Mouse (Mus musculus): Measurements from ENCODE around the gene Vdac1. TPM values are rescaled to one million over a fixed set of nuclear protein-coding genes. Genes with fewer than 3 reads are reported as not detected.
"Not testable (repeated sequence)": the region's sequence is repeated elsewhere in the genome, so short reads cannot be mapped to it uniquely, and the experiment has no call there.

The Vdac1 gene
- polyA plus RNA-seq, 1 experiment from 2014 or later: 153 TPM

- Histone ChIP-seq H3K4me2 (no peak overlapping the region), H3K4me3 (replicated peaks) (no peak overlapping the region), H3K9me3 (replicated peaks) (no peaks in the 10 kb centered on the region), H3K9ac (no peak overlapping the region), H3K27ac (no peak overlapping the region), H3K36me3 (peaks cover 45% of the 10 kb centered on the region), H3K27me3 (no peaks in the 10 kb centered on the region), H3K4me1 (replicated peaks) (peaks cover 40% of the 10 kb centered on the region)
- DNase-seq (peak; percentile 58), ATAC-seq (ENCODE audit: low read depth) (peak; percentile 35)
- WGBS (ENCODE audit: insufficient replicate concordance): 58% methylated on average over 6 of the region's 6 CpGs
Observed at GRCm38 (mm10) chr11:52374340-52374739, 13.7 kb downstream of the Vdac1 start.

- no peak for DNase-seq
Observed at GRCm38 (mm10) chr11:52377579-52377978, 16.9 kb downstream of the Vdac1 start.

GRCm38 (mm10) chr11:52379241-52379640 lies 18.6 kb downstream of the Vdac1 start:
- H3K27ac ChIP-seq: no peak overlapping the region
- no peaks in the 10 kb centered on the region for H3K4me1 ChIP-seq (replicated peaks)
- ATAC-seq (ENCODE audit: low read depth) (no peak), DNase-seq (no peak)
- 80% methylated on average over 3 of the region's 3 CpGs for WGBS (ENCODE audit: insufficient replicate concordance)
- no peak overlapping the region for H3K4me2 ChIP-seq
- H3K9ac ChIP-seq: no peak overlapping the region
- no peaks in the 10 kb centered on the region for H3K27me3 ChIP-seq
- H3K36me3 ChIP-seq: peaks cover 83% of the 10 kb centered on the region
- no peaks in the 10 kb centered on the region for H3K9me3 ChIP-seq (replicated peaks)
- no peak overlapping the region for H3K4me3 ChIP-seq (replicated peaks)

More at GRCm38 (mm10) chr11:52377579-52377978, 16.9 kb downstream of the Vdac1 start:
- WGBS (ENCODE audit: insufficient replicate concordance): 70% methylated on average over 4 of the region's 4 CpGs
- H3K9ac ChIP-seq: no peak overlapping the region
- H3K36me3 ChIP-seq: peaks cover 70% of the 10 kb centered on the region
- H3K4me3 ChIP-seq (replicated peaks): no peak overlapping the region
- H3K4me1 ChIP-seq (replicated peaks): peaks cover 11% of the 10 kb centered on the region
- no peak overlapping the region for H3K4me2 ChIP-seq
- no peak overlapping the region for H3K27ac ChIP-seq
- no peaks in the 10 kb centered on the region for H3K9me3 ChIP-seq (replicated peaks)
- no peaks in the 10 kb centered on the region for H3K27me3 ChIP-seq
- ATAC-seq (ENCODE audit: low read depth): no peak

- no peaks in the 10 kb centered on the region for H3K27me3 ChIP-seq
- H3K4me3 ChIP-seq (replicated peaks): no peak overlapping the region
- 85% methylated on average over 14 of the region's 14 CpGs for WGBS (ENCODE audit: insufficient replicate concordance)
- no peaks in the 10 kb centered on the region for H3K9me3 ChIP-seq (replicated peaks)
- H3K4me1 ChIP-seq (replicated peaks): no peaks in the 10 kb centered on the region
- no peak overlapping the region for H3K4me2 ChIP-seq
- peaks cover 88% of the 10 kb centered on the region for H3K36me3 ChIP-seq
- DNase-seq (no peak), ATAC-seq (ENCODE audit: low read depth) (no peak)
- H3K27ac ChIP-seq: no peak overlapping the region
- no peak overlapping the region for H3K9ac ChIP-seq
Observed at GRCm38 (mm10) chr11:52383741-52384140, 23.1 kb downstream of the Vdac1 start.

GRCm38 (mm10) chr11:52384667-52385066 lies 24.0 kb downstream of the Vdac1 start:
- Histone ChIP-seq H3K9ac (no peak overlapping the region), H3K27ac (no peak overlapping the region), H3K4me2 (no peak overlapping the region), H3K27me3 (no peaks in the 10 kb centered on the region), H3K4me3 (replicated peaks) (no peak overlapping the region), H3K9me3 (replicated peaks) (no peaks in the 10 kb centered on the region), H3K4me1 (replicated peaks) (no peaks in the 10 kb centered on the region), H3K36me3 (peaks cover 88% of the 10 kb centered on the region)
- ATAC-seq (ENCODE audit: low read depth) (no peak), DNase-seq (no peak)
- 50% methylated on average over 3 of the region's 3 CpGs for WGBS (ENCODE audit: insufficient replicate concordance)

GRCm38 (mm10) chr11:52386892-52387291 lies 26.2 kb downstream of the Vdac1 start:
- Histone ChIP-seq H3K4me1 (replicated peaks) (no peaks in the 10 kb centered on the region), H3K27me3 (no peaks in the 10 kb centered on the region), H3K9me3 (replicated peaks) (no peaks in the 10 kb centered on the region), H3K27ac (no peak overlapping the region), H3K9ac (no peak overlapping the region), H3K4me3 (replicated peaks) (no peak overlapping the region), H3K36me3 (peaks cover 83% of the 10 kb centered on the region), H3K4me2 (no peak overlapping the region)
- 83% methylated on average over 3 of the region's 3 CpGs for WGBS (ENCODE audit: insufficient replicate concordance)
- DNase-seq (no peak), ATAC-seq (ENCODE audit: low read depth) (no peak)

GRCm38 (mm10) chr11:52388150-52388549 lies 27.5 kb downstream of the Vdac1 start:
- 86% methylated on average over 12 of the region's 12 CpGs for WGBS (ENCODE audit: insufficient replicate concordance)
- H3K36me3 ChIP-seq: peaks cover 74% of the 10 kb centered on the region
- ATAC-seq (ENCODE audit: low read depth): no peak

GRCm38 (mm10) chr11:52388979-52389378 lies 28.3 kb downstream of the Vdac1 start:
- WGBS (ENCODE audit: insufficient replicate concordance): 77% methylated on average over 5 of the region's 5 CpGs
- H3K36me3 ChIP-seq: peaks cover 67% of the 10 kb centered on the region
- not testable (repeated sequence) for H3K27me3 ChIP-seq; H3K4me1 ChIP-seq (replicated peaks); H3K27ac ChIP-seq; DNase-seq; H3K9me3 ChIP-seq (replicated peaks); H3K4me3 ChIP-seq (replicated peaks); H3K4me2 ChIP-seq; H3K9ac ChIP-seq; ATAC-seq (ENCODE audit: low read depth)

More at GRCm38 (mm10) chr11:52388150-52388549, 27.5 kb downstream of the Vdac1 start:
- no peak overlapping the region for H3K27ac ChIP-seq
- H3K4me2 ChIP-seq: no peak overlapping the region
- no peaks in the 10 kb centered on the region for H3K27me3 ChIP-seq
- H3K4me3 ChIP-seq (replicated peaks): no peak overlapping the region
- no peak for DNase-seq
- H3K9me3 ChIP-seq (replicated peaks): no peaks in the 10 kb centered on the region
- H3K4me1 ChIP-seq (replicated peaks): peaks cover 2% of the 10 kb centered on the region
- no peak overlapping the region for H3K9ac ChIP-seq

GRCm38 (mm10) chr11:52389933-52390332 lies 29.3 kb downstream of the Vdac1 start:
- Histone ChIP-seq H3K4me3 (replicated peaks) (no peak overlapping the region), H3K27me3 (no peaks in the 10 kb centered on the region), H3K4me1 (replicated peaks) (peaks cover 7% of the 10 kb centered on the region), H3K36me3 (peaks cover 58% of the 10 kb centered on the region), H3K4me2 (no peak overlapping the region), H3K27ac (no peak overlapping the region), H3K9ac (no peak overlapping the region), H3K9me3 (replicated peaks) (no peaks in the 10 kb centered on the region)
- ATAC-seq (ENCODE audit: low read depth): no peak
- no peak for DNase-seq
- 87% methylated on average over 7 of the region's 7 CpGs for WGBS (ENCODE audit: insufficient replicate concordance)

GRCm38 (mm10) chr11:52394494-52394893 lies 33.8 kb downstream of the Vdac1 start:
- Histone ChIP-seq H3K36me3 (peaks cover 21% of the 10 kb centered on the region), H3K27me3 (no peaks in the 10 kb centered on the region), H3K4me3 (replicated peaks) (no peak overlapping the region), H3K9me3 (replicated peaks) (no peaks in the 10 kb centered on the region), H3K9ac (no peak overlapping the region), H3K4me2 (no peak overlapping the region), H3K27ac (no peak overlapping the region), H3K4me1 (replicated peaks) (peaks cover 37% of the 10 kb centered on the region)
- WGBS (ENCODE audit: insufficient replicate concordance): 63% methylated on average over 4 of the region's 4 CpGs
- DNase-seq (no peak), ATAC-seq (ENCODE audit: low read depth) (no peak)

GRCm38 (mm10) chr11:52395343-52395742 lies 34.7 kb downstream of the Vdac1 start:
- Histone ChIP-seq H3K9ac (no peak overlapping the region), H3K9me3 (replicated peaks) (no peaks in the 10 kb centered on the region), H3K27ac (0 out of 2 replicates have a peak overlapping the region, but pooled peaks have one; percentile 23), H3K36me3 (peaks cover 13% of the 10 kb centered on the region), H3K4me1 (replicated peaks) (peaks cover 43% of the 10 kb centered on the region), H3K4me3 (replicated peaks) (peak overlapping the region; percentile 75), H3K27me3 (no peaks in the 10 kb centered on the region), H3K4me2 (peak overlapping the region; percentile 77)
- WGBS (ENCODE audit: insufficient replicate concordance): 20% methylated on average over 4 of the region's 4 CpGs
- DNase-seq (no peak), ATAC-seq (ENCODE audit: low read depth) (no peak)

GRCm38 (mm10) chr11:52395940-52396596 lies 35.4 kb downstream of the Vdac1 start, which contains the start of gene 9530068E07Rik:
TSS of gene 9530068E07Rik (plus strand) at chr11:52396428.
- Histone ChIP-seq H3K27me3 (no peaks in the 10 kb centered on the region), H3K4me2 (peak within 1 kb of the TSS; percentile 77), H3K4me3 (replicated peaks) (peak within 1 kb of the TSS; percentile 75), H3K4me1 (replicated peaks) (peaks cover 50% of the 10 kb centered on the region), H3K36me3 (peaks cover 13% of the 10 kb centered on the region), H3K27ac (peak within 1 kb of the TSS; percentile 88), H3K9ac (peak within 1 kb of the TSS; percentile 92), H3K9me3 (replicated peaks) (no peaks in the 10 kb centered on the region)
- peak; percentile 94 for ATAC-seq (ENCODE audit: low read depth)
- DNase-seq: peak; percentile 87
- under 1% methylated on average over 38 of the region's 38 CpGs for WGBS (ENCODE audit: insufficient replicate concordance)
